Mouse (Mus musculus) spleen, postnatal 10 days (tissue): ENCODE measurements around the gene Epb41l3.
A peak's percentile ranks its signal among the peaks of the same experiment; 100 is the strongest.
"Not testable (repeated sequence)": the region's sequence is repeated elsewhere in the genome, so short reads cannot be mapped to it uniquely, and the experiment has no call there.

Source experiments
- DNase-seq, 2 experiments: peaks; one replicate each; pipeline ENCODE4 v3.0.0; 2021 to 2022; ENCODE audit warnings: low spot score in 2 of 2

Gene Epb41l3

DNA sequence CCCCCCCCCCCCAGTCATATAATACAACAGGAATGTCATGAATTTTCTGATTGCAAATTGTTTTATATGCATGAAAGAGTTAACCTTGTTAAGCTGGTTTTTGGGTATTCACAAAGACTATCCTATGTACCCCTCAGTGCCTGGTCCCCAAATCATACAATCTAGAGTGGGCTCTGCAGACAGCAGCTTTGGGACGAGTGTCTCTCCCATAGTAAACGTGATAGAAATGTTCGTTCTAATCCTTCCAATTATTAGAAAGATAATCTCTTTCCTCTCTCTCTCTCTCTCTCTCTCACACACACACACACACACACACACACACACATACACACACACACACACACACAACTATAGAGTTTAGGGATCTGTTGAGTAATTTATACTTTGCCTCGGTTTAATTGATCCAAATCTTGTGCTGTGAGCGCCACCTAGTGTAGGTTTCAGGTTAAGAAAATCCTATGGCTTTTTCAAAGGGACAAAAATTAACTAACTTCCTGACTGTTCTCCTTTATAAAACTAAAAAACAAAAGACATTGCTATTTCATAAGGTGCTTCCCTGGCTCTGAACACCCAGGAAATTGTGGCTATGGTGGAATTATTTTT is 30.4 kb downstream of the Epb41l3 start:
- peak in 1 of 2 experiments; percentile 22 for DNase-seq

DNA sequence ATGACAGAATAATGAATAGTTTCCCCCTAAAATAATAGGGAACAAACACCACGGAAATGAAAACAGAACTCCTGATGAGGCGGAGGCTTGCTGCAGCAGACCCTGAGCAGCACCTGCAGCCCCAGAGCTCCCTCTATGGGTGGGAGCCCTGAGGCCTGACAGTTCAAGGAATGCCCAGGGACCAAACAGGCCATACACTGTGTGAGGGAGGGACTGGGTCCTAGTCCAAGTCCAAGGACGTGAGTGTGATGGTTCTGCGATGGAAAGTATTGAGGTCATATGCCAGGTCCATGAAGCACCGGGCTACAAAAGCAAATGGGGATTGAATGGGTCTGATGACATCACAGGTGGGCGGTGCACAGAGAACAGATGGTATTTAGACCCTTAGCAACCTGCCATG is 33.7 kb downstream of the Epb41l3 start:
- DNase-seq, result no peak

GRCm38 (mm10) chr17:69112232-69112631 is 36.7 kb downstream of the Epb41l3 start:
- no peak for DNase-seq

- DNase-seq, result no peak
These were observed 43.7 kb downstream of the Epb41l3 start for GRCm38 (mm10) chr17:69119183-69119582.

- no peak for DNase-seq
These were observed 45.3 kb downstream of the Epb41l3 start for GRCm38 (mm10) chr17:69120533-69121358.

DNA sequence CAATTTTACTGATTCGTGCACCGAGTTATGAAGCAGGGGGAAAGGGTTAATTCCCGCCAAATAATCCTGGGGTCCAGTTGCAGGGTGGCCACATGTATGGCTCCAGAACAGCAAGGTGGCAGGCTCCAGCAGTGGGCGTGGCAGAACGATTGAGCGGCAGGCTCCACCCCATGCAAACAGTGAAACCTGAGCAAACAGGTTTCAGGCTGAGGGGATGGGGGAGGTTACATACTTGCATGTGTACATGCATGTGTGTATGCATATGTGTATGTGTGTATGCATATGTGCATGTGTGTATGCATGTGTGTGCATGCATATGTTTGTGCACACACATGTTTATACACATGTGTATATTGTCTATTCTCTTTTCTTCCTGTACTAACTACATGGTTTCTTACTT is 46.9 kb downstream of the Epb41l3 start:
- not testable (repeated sequence) for DNase-seq

- DNase-seq, result no peak
These were observed 52.0 kb downstream of the Epb41l3 start for GRCm38 (mm10) chr17:69127436-69127835.

DNA sequence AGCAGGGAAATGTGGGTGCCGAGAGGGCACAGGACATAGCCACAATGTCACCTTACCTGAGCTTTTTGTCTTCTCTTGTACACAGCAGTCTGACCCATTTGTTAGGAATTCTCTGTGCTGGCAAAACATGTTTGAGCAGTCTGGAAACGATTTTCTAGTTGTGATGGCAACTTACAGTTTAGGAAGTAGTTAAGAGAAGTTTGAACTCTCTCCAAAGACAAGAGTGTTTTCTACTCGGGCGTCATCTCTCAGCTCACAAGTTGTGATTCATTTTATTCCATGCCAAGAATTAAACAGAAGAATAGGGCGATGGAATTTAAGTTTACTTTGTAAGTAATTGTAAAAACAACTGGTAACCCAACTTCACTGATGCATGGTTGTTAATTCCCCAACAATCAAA is 52.5 kb downstream of the Epb41l3 start:
- DNase-seq, result no peak

DNA sequence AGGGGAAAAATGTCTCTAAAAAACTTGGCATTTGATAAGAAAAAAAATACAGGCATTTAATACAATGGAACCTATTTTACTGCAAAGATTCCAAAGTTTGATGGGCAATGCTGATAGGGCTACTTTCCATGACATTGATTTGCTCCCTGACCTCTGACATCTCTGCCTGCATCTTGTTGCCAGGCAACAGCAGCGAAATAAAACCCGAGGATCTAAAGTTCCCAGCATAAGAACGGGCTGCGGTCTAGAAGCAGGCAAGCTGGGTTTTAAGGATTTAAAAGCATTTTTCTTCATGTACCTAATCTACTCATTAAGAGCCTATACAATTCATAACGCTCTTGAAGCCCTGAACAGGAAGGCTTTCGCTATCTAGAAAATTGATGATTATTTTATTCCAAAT is 54.0 kb downstream of the Epb41l3 start:
- DNase-seq, result no peak

GRCm38 (mm10) chr17:69143017-69143416 is 67.5 kb downstream of the Epb41l3 start:
- DNase-seq, result no peak

GRCm38 (mm10) chr17:69150826-69151225 is 75.3 kb downstream of the Epb41l3 start:
- DNase-seq, result no peak

- no peak for DNase-seq
These were observed 75.8 kb downstream of the Epb41l3 start for GRCm38 (mm10) chr17:69151281-69151680.

DNA sequence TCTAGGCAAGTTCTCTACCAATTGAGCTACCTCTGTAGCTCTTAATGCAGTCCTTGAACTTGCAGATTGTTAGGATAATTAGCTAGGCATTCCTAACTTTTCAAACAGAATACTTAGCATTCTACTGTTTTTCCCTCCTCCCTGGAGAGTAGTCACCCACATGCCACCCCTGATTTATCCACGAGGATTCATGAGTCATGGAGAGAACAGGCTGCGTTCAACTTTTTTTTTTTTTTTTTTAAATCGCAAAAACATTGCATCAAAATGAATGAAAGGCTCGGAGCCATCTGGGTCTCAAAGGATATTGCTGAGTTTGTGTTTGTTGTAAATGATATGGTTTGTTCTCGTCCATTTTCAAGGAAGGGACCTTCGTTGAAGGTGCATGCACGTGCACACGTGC is 79.6 kb downstream of the Epb41l3 start:
- DNase-seq, result no peak

DNA sequence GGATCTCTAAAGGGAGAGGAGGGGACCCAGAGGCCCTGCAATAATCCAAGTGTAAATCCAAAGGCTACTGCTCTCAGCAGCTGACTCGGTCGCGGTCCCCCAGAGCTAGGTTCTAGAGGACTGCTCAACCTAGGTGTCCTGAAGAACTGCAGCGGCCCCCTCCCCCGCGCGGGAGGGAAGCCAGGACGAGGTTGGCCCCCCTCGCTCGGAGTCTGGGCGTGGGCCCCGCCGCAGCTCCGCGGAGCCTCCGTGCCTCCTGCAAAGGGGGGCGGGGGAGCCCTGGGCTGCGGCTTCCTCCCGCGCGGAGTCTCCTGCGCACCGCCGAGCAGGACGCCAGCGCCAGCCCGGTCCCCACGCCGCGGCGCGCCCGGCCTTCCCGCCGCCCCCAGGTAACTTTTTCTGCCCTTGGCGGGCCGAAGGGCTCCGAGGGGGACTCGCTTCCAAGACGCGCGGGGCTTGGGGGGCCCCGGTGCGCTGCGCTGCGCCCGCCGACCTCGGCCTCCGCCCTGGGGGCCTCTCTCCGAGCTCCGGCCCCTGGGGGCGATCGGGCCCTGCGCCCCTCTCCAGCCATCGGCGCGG is 81.1 kb downstream of the Epb41l3 start:
- no peak for DNase-seq

GRCm38 (mm10) chr17:69157101-69157808 is 81.8 kb downstream of the Epb41l3 start:
- DNase-seq, result no peak

DNA sequence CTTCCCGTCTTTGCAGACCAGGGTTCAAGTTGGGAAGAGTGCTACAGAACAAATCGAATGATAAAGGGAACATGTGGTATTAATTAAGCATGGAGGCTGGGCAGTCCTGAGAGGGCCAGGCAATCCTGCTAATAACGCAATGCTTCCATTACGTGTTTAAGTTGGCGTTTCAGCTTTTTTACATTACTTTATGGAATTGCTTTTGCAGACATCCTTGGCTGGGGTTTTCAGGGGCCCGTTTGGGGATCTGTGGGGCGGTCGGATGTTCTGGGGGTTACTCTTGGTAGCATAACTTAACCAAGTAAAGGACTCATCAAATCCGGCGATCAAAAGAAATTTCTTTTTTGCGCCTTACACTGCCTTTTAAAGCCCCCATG is 82.3 kb downstream of the Epb41l3 start:
- DNase-seq, result no peak

- DNase-seq, result no peak
These were observed 83.2 kb downstream of the Epb41l3 start for GRCm38 (mm10) chr17:69158690-69159089.

GRCm38 (mm10) chr17:69162731-69163130 is 87.2 kb downstream of the Epb41l3 start:
- no peak for DNase-seq

DNA sequence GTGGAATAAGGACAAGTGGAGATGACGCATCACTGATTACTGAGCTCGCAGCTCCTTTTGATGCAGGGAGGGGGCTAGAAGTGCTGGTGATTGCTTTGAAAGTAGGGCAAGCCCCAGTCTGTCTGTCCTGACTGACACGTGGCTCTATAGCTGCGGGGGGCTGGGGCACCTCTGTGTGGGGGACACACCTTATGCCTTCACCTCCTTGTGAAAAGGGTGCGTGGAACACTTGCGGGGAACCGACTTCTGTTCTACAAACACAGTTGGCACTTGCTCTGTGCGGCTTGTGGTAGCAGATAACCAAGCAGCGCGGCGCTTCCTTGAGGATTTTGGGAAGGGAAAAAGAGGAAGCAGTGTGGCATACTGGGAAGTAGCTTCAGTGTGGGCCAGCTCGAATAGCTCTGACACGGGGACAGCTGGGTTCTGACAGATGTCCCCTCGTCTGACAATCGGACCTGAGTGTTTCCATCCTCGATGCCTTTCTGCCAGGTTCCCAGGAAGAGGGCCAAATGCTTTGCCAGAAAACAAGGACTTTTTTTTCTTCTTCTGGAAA is 101.5 kb downstream of the Epb41l3 start:
- DNase-seq, result no peak

- DNase-seq, result no peak
These were observed 102.5 kb downstream of the Epb41l3 start for GRCm38 (mm10) chr17:69177954-69178353.

DNA sequence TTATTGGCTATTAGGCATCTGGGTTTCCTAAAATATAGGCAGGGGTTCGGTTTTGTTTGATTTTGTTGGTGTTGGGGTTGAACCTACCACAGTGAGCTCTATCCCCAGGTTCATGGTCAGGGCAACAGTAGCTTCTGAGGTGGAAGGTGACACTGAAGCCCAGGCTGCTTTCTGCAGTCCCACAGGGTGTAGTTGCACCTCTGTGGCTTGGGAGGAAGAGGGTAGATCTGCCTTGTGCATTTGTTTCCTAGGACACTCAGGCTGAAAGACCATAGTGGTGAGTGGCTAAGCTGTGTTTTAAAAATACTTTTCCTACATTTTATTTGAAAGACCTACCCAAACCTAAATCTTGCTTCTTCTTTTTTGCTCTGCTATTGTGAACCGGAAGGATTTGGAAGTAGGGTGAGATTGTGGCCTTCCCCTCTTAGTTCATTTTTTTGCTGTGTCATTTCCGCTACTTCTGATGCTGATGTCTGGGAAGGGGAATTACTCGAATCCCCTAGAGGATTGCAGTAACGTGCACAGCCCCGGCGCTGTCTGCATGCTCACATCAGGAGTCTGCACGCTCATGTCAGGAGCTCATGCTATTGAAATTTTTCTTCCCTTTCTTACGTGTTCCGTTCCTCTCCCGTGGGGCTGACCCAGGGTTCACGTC is 105.5 kb downstream of the Epb41l3 start:
- DNase-seq, result no peak
